Mouse (Mus musculus) common myeloid progenitor, adult 5-6 weeks (primary cell): Measurements from ENCODE around the gene Micall1. TPM values are rescaled to one million over a fixed set of nuclear protein-coding genes. Genes with fewer than 3 reads are reported as not detected.
A peak's percentile ranks its signal among the peaks of the same experiment; 100 is the strongest.

Experiments
- ATAC-seq: replicated peaks from 2 replicates; pipeline ENCODE4 v1.8.0; 2016; ENCODE audit warnings: low read depth, mild to moderate bottlenecking, moderate TSS enrichment, inconsistent platforms; ENCODE audit not compliant: poor library complexity, severe bottlenecking
- total RNA-seq: library from RNA; stranded (forward); fragments of 200-1000, 187-1606 nt; gene quantifications from 2 replicates; pipeline ENCODE4 v1.2.3, GENCODE M21; 2017

Micall1 gene
- total RNA-seq, 1 experiment from 2014 or later: 2.5 TPM

DNA sequence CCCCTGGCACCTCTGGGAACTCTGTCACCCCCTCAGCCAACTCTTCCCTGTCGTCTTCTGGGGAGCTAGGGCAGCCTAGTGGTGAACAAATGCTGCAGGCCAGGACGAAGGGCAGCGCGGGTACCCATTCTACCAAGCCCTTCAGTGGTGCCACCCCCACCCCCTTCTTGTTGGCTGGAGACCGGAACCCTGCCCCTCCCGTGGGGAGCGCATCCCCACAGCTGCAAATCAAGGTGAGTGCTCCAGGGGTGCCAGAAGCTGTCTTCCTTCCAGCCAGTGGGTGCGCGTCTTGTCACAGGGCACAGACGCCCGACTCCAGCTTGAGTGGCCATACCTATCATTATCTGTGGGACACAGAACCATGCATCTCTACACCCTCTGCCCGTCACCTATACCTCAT lies 18.4 kb downstream of the Micall1 start:
- no peak for ATAC-seq

DNA sequence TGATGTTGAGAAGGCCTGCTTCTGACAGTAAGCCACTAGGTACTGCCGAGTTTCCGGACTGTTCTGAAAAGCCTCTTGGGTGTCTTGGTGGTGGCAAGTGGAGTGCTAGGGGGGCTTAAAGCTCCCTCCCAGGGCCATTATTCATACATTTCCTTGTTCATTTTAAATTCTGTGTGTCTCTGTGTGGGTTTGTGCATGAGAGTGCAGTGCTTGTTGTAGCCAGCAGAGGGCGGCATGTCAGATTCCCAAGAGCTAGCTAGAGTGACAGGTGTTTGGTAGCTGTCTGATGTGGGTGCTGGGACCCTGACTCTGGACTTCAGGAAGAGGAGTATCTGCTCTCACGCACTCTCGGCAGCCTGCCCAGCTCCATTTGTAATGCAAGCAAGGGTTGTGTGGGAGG lies 19.5 kb downstream of the Micall1 start:
- no peak for ATAC-seq

DNA sequence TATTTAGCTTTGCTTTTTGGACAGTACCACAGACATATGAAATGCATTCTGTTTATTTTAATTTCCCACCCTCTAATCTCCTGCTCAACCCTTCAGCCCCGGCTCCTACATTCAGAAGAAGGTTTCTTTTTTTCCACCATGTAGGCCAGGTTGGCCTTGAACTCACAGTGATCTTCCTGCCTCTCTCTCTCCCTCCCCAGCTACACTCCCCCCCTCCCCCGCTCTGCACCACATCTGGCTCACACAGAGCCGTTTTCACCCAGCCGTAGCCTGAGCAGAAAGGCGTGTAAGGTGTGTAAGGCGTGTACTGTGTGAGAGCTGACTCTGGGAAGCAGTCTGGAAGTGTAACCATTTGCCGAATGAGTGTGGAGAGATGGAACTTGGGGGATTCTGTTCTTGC lies 20.6 kb downstream of the Micall1 start:
- ATAC-seq: no peak

DNA sequence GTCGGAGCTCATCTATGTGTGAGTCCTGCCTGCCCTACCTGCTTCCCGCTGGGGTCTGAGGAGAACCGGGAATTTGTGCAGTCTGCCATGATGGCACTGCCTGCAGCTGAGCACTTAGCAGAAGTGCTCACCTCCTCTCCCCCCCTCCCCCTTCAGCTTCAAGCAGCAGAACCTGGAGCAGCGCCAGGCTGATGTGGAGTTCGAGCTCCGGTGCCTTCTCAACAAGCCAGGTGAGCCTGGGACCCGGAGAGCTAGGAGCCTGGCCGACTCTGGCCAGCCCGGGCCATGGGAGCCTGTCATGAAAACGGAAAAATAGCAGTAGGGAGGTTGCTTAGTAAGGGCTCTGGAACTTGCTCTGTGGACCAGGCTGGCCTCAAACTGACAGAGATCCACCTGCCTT lies 22.1 kb downstream of the Micall1 start:
- ATAC-seq: no peak

- no peak for ATAC-seq
These were observed 22.7 kb downstream of the Micall1 start for GRCm38 (mm10) chr15:79131442-79131841.

DNA sequence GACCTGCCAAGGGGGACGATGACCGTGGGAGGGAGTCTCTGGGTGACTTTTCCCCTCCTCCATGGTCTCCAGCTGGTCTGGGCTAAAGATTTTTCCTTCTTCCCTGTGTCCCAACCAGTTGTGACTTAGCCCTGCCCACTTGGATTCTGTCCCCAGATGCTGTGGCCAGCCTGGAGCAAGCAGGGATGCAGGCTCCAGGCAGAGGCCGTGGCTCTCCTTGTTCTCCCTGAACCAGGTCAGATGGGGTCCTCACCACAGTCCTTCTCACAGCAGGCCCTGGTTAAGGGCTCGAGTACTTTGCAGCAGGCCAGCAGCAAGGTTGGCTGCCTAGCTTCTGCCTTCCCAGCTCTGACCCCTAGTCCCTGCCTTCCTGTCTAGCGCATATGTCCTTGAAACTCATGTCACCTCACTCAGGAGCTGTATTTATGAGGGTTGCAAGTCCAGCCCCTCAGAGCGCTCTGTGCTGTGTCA lies 24.5 kb downstream of the Micall1 start:
- ATAC-seq: no peak

DNA sequence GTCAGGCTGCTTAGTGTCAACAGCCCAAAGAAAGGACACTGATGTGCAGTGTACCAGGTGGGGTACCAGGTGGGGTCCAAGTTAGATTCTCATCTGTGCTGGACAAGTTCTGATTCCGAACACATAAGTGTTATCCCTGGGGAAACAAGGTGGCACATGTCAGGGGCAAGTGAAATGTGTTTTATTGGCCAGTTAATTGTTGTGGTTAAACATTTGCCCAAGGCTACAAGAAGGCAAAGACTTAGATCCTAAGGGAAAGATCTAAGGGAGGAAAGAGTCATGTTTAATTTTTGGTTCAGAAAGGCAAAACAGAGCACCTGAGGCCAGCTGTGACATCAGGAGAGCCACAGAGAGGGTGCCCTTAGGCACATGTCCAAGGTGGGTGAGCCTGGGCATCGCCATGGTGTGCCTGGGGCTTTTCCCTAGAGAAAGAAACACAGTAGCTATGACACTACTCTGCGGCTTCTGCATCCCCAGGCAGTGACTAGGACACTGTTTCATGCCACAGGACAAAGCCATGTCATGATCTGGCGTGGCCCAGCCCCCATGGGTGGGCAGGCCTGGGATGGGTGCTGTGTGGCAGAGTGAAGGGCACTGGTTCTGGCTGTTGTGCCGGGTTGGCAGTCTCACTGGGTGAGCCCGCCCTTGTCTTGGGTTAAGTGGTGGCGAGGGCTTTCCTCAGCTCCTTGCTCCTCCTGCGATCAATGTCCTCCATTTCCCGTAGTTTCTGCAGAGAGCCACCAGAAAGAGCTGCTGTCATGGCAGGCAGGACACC lies 26.0 kb downstream of the Micall1 start:
- ATAC-seq: no peak

GRCm38 (mm10) chr15:79135332-79135731 lies 26.6 kb downstream of the Micall1 start:
- no peak for ATAC-seq

- no peak for ATAC-seq
These were observed 27.3 kb downstream of the Micall1 start for GRCm38 (mm10) chr15:79135783-79136575.

DNA sequence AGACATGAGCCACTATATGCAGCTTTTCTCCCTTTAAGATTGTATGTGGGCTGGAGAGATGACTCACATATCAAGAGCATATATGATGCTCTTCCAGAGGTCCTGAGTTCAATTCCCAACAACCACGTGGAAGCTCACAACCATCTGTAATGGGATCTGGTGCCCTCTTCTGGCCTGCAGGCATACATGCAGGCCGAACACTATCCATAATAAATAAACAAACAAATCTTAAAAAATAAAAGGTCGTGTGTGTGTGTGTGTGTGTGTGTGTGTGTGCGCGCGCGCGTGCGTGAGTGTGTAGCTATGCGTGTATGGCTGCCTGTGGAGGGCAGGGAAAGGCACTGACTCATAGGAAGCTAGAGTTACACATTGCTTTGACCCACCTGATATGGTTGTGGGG lies 30.9 kb downstream of the Micall1 start:
- ATAC-seq: no peak

GRCm38 (mm10) chr15:79140866-79141565 lies 32.3 kb downstream of the Micall1 start, which contains the start of the genes Polr2f and 1700088E04Rik:
Polr2f (plus strand) TSS chr15:79141009.
1700088E04Rik (minus strand) TSS chr15:79141253.
- ATAC-seq: peak; percentile 94

GRCm38 (mm10) chr15:79141566-79141917 lies 32.8 kb downstream of the Micall1 start:
- ATAC-seq: 0 out of 2 replicates have a peak, but pooled peaks have one; percentile 9

GRCm38 (mm10) chr15:79143316-79143715 lies 34.6 kb downstream of the Micall1 start:
- no peak for ATAC-seq

- peak; percentile 3; the same call in 1 of the 2 replicates for ATAC-seq
These were observed 35.3 kb downstream of the Micall1 start for GRCm38 (mm10) chr15:79144021-79144420.

DNA sequence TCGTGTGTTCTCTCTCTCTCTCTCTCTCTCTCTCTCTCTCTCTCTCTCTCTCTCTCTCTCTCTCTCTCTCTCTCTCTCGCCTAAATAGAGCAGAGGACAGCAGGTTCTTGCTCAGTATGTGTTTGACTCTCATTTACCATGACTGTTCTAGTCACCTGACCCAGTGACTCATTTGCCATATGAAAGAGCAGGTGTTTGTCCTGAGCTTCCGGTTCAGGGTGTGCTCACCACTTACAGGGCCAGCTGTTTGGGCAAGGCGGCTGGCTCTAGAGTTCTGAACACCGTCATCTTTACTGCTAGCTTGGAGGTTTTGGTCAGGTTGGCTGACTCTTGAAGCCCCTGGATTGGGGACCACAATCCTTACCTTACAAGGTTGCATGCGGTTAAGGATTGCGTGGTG lies 36.8 kb downstream of the Micall1 start:
- ATAC-seq: no peak

DNA sequence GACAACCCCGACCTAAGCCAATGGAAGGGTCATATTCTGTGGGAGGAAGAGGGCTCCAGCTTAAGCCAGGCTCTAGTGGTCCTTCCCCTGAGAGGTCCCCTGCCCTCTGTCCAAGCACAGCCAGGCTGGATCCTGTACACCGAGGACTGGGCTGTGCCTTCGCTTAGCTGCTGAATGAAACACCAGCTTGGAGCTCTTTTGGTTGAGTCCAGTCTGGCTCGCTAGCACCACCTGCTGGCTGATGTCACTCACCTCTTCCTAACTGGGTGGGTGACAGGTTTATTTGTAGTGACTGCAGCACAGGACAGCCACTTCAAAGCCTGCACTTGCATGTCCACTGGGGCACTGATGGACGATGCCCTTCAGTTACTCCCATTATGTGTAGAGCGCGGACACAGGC lies 39.8 kb downstream of the Micall1 start:
- ATAC-seq: peak; percentile 73

DNA sequence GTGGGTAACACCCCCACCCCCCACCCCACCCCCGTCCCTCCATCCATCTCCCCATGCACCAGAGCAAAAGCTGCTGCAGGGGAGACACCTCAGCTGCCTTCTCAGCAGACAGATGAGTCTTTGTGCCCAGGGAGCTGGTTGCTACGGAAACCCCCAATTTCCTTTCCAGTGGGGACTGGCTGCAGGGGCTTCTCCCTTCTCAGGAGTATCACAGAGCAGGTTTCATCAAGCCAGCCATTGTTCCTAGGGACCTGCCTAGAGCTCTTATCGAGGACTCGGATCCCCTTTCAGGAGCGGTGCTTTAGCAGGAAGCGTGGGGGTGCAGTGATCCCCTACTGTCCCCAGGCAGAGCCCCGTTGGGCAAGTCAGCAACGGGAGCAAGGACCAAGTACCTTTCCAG lies 43.2 kb downstream of the Micall1 start:
- no peak for ATAC-seq

GRCm38 (mm10) chr15:79152709-79153108 lies 44.0 kb downstream of the Micall1 start:
- ATAC-seq: no peak

DNA sequence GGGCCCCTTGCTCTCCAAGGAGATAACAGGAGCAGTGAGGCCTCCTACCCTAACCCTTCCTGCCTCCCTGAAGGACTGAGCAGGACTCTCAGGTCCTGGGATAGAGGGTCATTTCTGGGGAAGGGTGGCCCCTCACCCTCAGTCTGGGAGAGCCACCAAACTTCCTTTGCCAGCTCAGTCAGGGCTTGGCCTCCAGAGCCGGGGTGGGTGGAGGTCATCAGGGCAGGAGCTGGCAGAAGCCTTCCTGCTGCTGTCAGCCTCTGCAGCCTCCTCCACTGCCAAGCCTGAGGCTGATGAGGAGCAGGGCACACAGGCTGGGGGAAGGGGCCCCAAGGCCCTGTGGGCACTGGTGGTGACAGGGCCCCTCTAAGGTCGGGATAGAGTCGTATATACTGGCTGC lies 46.9 kb downstream of the Micall1 start:
- ATAC-seq: no peak

GRCm38 (mm10) chr15:79162301-79162700 lies 53.6 kb downstream of the Micall1 start:
- ATAC-seq: peak; percentile 33; the same call in 1 of the 2 replicates

DNA sequence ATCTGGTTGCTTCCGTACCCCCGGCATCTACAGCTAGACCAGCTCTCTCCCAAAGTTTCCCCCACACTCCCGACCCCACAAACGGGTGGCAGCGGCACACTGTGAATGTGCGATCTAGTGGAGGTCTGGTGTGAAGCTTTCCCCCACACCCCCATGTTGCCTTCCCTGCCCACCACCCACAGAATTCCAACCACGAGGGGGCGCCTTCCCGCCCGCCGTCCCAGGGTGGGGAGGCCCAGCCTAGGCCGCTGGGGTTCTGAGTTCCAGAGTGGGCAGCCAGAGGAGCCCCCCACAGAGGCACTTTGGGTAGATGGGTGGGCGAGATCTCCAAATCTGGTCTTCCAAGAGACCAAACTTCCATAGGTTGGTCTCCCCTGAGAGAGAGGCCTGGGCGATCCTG lies 54.1 kb downstream of the Micall1 start:
- no peak for ATAC-seq
